Mouse (Mus musculus): Measurements from ENCODE around the gene Wnt10a.
"Not testable (repeated sequence)": the region's sequence is repeated elsewhere in the genome, so short reads cannot be mapped to it uniquely, and the experiment has no call there.

Gene Wnt10a

DNA sequence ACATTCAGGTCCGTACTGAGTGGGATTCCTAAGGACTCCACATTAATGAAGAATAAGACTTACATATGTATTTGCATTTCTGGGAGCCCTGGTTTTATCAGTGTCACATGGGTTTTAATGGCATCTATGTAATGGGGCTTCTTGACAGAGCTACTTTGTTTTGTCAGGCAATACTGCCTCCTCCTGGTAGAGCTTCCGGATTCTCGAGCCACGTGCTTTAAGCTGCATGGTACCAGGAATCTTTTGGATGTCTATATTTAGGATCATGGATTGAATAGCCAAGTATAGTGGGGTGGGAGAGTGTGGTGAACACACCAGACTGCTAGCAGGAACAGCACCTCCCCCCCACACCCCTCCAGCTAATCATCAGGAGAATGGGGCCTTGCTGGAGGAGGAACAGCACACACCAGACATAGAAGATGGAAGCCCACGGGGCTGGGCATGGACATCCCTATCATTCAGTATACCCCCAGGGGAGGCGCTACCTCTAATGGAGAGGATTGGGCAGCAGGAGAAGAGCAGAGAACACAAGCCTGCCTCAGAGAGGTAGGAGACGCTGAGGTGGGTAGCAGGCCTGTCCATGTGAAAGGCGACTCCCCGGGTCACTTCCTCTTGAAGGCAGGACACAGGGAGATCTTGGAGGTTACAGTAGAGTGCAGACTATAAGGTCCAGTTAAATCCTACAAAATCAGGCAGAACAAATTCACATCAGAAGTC, 23.8 kb downstream of the Wnt10a start:
- no peak for DNase-seq (ENCODE audit: low spot score in 2 of 2)

DNA sequence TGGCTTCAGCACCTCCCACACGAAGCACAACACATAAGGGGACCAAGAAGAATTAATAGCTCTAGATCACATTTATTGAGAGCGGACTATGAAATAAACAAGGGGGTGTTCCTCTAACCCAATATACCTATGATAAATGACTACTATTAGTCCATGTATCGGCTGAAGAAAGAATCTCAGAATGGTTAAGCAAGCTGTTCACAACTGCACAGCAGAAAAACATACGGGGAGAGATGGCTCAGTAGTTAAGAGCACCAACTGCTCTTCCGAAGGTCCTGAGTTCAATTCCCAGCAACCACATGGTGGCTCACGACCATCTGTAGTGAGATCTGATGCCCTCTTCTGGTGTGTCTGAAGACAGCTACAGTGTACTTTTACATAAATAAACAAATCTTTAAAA, 24.6 kb downstream of the Wnt10a start:
- DNase-seq (ENCODE audit: low spot score in 2 of 2): not testable (repeated sequence)

DNA sequence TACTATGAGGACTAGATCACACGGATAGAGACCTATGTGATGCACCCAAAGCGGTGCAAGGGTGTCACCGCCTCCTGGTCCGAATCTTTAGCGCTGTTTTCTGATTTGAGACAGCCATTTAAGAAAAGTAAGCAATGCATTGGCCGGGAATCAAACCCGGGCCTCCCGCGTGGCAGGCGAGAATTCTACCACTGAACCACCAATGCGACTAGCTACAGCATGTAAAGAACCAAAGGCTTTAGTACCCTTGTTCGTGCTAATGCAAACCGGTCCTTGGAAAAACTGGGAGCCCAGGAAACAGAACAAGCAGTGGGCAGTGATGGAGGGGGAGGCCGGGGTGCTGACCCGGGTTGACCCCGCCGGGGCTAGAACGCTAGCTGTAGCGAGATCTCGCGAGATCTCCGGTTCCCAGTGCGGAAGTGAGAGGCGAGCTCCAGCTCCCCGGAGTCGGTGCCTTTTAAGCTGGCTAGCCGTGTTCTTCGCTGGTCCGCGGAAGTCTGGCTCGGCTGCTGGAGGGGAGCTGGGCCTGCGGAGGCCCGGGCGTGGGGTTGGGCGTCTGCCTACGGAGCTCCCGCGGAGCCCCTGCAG, 25.4 kb downstream of the Wnt10a start:
- peak; percentile 68 to 90 for DNase-seq (ENCODE audit: low spot score in 2 of 2)

DNA sequence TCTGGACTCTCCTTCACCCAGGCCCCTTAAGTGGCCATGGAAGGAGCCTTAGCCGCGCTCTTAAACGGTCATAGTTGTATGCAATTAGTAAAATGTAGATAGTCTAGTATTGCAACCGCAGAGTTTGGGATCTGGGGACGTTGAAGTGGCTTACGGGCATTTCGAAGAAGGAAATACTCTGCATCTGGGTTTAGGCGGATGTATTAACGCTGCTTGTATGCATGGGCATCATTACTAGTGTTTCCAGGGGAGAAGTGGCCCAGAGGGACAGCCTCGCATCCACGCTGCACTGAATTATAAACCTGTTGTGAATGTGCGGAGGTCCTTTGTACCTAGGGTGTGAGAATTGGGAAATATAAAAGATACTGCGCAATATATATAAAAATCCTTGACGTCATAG, 25.9 kb downstream of the Wnt10a start:
- peak in 1 of 2 experiments; percentile 52 for DNase-seq (ENCODE audit: low spot score in 2 of 2)

DNA sequence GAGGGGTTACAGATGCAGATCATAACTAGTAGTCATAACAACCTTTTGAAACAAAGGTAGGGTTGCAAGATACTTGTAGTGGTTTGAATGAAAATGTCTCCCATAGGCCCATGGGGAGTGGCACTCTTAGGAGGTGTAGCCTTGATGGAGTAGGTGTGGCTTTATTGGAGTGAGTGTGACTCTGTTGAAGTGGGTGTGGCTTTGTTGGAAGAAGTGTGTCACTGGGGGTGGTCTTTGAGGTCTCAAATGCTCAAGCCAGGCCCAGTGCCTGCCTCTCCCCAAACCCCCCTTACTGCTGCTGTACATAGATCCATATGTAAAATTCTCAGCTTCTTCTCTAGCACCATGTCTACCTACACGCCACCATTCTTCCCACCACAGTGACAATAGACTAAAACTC, 27.2 kb downstream of the Wnt10a start:
- no peak for DNase-seq (ENCODE audit: low spot score in 2 of 2)

DNA sequence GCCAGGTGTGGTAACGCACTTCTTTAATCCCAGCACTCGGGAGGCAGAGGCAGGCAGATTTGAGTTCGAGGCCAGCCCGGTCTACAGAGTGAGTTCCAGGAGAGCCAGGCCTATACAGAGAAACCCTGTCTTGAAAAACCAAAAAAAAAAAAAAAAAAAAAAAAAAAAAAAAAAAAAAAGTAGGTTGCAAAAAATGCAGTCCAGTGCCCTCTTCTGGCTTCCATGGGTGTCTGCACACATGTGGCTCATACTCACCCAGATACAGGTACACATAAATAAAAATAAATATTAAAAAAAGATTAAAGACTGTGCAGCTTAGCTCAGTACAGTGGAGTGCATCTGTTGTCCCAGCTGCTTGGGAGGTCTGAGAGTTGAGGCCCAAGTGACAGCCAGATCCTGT, 32.3 kb downstream of the Wnt10a start:
- not testable (repeated sequence) for DNase-seq (ENCODE audit: low spot score in 2 of 2)

DNA sequence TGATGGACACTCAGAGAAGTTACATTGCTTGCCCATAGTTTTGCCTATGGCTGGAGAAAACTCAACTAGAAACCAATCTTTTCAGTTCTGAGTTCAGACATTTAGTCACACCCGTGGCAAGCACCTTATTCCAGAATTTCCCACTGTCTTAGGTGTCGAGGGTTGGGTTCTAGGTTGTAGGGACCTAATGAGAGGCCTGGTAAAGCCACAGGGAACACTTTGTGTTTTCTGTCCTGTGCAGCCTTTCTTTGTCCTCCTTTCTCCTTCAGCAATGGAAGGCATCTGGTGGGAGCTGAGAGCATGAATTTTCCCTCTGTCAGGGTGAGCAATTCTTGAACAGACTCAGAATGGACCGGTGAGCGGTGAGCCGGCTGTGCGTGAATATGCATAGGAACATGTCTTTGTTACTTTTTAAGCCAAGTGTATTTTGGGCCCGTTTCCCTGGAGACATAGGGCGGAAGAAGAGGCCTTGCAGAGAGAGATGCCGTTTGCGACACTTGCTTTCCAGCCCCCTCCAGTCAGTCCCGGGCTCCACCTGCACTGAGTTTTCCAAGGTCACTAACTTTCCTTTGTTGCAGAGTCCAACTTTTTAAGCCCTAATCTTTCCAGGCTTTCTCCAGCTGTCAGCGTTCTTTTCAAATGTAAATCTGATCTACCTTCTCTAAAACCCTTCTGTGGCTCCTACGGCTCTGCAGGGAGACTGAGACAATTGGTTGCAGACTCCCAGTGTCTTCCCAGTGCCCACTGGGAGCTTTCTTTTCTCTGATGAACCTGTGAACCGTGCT, 33.4 kb downstream of the Wnt10a start:
- peak; percentile 68 to 85 for DNase-seq (ENCODE audit: low spot score in 2 of 2)

DNA sequence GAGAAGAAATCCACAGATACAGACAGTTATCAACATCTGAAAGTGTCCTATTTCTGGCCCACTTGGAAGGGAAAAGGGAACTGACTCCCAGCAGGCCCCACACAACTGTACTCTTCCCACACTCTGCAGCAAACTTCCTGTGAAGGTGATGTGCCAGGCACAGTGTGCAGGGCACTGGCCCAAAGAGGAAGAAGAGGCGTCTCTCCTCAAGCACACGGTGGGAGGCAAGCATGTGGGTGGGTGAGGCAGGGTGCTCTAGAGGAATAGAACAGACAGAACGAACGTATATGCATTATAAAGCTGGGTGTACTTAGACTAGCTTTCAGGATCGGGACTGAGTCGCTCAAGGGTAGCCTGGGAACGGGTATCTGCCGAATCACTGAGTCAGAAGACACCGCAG, 38.7 kb downstream of the Wnt10a start:
- DNase-seq (ENCODE audit: low spot score in 2 of 2): peak in 1 of 2 experiments; percentile 76

DNA sequence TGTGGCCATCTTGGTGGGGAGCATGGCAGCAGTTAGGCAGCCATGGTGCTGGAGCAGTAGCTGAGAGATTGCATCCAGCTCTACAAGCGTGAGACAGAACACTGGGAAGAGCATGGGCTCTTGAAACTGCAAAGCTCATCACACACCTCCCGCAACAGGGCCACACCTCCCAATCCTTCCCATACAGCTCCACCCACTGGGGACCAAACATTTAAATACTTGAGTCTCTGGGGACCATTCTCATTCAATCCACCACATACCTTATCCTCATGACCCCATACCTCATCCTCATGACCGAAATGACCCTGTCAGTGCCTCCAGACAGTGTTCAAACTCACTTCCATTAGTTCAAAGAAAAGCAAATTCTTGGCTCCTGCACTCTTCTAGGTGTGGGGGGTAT, 41.9 kb downstream of the Wnt10a start:
- no peak for DNase-seq (ENCODE audit: low spot score in 2 of 2)

DNA sequence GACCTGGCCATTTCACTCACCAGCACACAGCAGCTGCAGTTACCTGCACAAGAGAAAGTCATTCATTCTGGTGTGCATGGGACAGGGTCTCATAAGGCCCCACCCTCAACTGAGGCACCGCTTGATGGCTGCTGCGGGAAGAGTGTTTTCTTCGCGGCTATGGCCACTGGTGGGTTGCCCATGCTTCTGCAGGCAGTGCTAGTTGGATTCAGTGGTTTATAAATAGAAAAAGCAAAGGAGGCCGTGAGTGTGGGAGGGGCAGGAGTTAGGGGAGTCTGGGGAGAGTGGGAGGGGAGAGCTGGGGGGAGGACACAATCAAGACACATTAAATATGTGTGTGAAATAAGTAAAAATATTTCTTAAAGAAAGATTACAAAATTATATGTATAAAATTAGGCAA, 51.8 kb downstream of the Wnt10a start:
- no peak for DNase-seq (ENCODE audit: low spot score in 2 of 2)

DNA sequence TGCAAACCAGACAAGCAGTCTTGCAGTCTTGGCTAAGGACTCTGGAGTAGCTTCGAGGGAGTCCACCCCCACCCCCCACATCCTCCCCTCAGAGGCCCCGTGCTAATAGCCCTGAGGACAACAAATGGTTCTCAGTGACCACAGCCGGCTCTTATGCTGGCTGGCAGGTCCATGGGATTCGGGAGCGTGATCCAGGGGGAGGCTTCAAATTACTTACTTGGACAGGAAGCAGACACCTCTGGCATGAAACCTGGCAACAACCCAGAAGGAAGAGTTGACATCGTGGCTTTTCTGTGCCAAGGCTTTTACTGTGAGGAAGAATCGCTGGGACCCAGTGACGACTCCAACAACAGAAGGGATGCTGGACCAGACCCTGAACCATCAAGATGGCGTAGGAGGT, 55.0 kb downstream of the Wnt10a start:
- DNase-seq (ENCODE audit: low spot score in 2 of 2): no peak

DNA sequence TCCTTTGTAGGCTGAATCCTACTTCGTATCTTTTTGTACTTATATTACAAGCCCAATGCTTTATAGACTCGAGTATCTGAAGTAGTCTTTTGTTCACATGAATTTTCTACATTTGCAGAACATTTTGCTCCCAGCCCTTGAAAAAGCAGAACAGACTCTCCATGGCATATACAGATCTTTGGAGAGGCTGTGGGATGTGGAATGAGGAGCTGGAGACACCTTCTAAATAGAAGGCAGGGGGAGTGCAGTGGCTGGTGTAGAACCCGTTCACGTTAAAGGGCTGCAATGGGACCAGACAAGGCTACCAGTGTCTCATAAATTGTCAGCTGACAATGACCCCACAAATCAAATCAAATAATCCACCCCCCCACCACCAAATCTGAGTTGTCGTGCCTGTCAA, 57.6 kb downstream of the Wnt10a start:
- no peak for DNase-seq (ENCODE audit: low spot score in 2 of 2)

DNA sequence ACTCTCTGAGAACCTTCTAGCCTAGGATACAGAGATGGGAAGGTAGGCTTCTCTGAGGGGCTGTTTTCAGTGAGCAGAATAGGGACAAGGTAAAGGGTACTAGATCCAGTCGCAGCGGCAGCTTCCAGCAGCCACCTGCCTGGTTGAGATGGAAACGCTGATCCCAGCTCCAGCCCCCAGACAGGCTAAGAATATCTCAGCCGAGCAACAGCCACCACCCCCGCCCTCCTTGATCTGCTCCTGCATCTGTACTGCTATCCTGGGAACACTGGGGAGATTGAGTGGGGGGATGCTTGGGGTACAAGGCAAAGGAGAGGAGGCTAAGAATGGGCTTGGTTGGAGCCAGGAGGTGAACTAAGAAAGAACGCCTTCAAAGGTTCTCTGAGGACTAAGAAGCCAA, 58.9 kb downstream of the Wnt10a start:
- peak; percentile 83 to 85 for DNase-seq (ENCODE audit: low spot score in 2 of 2)

DNA sequence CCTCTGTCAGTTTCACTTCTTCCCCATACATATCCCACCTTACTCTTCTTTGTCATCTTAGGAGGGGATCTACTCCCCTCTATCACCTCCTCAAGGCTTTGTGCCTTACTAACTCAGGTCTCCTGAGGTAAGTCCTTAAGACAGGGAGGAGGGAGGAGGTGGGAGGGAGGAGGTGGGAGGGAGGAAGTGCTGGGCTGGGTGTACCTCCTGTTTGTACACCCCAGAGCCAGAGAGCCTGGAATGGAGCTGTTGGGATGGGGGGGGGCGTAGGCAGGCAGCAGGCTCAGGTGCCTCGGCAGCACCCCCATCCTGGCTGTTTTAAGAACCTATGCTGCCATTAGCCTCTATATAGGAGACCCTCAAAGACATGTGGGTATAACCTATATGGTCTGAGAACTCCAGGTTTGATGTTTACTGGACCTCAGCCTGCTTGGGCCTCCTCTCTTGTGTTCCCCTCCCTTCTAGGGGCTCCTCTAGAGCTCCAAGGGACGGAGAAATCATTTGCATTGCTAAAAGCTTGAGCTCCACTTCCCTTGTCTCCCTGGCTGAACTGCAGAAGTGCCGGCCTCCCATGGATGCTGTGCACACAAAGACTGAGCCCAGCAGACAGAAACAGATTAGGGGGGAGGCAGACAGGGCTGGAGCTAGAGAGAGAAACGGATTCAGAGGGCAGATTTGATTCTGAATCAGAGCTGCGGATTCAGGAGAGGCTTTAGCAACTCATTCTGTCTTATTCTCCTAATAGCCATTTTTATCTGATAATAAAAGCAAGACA, 59.9 kb downstream of the Wnt10a start:
- peak in 1 of 2 experiments; percentile 51 for DNase-seq (ENCODE audit: low spot score in 2 of 2)
